Mouse (Mus musculus) megakaryocyte, embryonic 14.5 days (primary cell): ENCODE results near the gene Pilra. TPM values are rescaled to one million over a fixed set of nuclear protein-coding genes. Genes with fewer than 3 reads are reported as not detected.
A peak's percentile ranks its signal among the peaks of the same experiment; 100 is the strongest.

Experiments used
- H3K27me3 ChIP-seq: replicated peaks from 2 replicates; pipeline ENCODE3; 2012; ENCODE audit warnings: inconsistent platforms
- H3K36me3 ChIP-seq: replicated peaks from 2 replicates; pipeline ENCODE3; 2012; ENCODE audit warnings: low read length, inconsistent platforms, mixed read lengths
- H3K4me1 ChIP-seq: 2 replicates; pipeline ENCODE4 v1.6.1; 2012; ENCODE audit warnings: inconsistent platforms
- H3K4me3 ChIP-seq: replicated peaks from 2 replicates; pipeline ENCODE3; 2012; ENCODE audit warnings: moderate library complexity, mild to moderate bottlenecking, inconsistent platforms
- H3K9me3 ChIP-seq: 2 replicates; pipeline ENCODE4 v1.6.1; 2012; ENCODE audit warnings: inconsistent platforms
- FLI1 ChIP-seq: IDR thresholded peaks from 2 replicates; pipeline ENCODE4 v1.6.1; 2012; ENCODE audit warnings: low read length, inconsistent platforms, mixed read lengths
- GATA1 ChIP-seq: IDR thresholded peaks from 3 replicates; pipeline ENCODE4 v1.6.1; 2012; ENCODE audit warnings: mixed read lengths, low read length, inconsistent platforms, borderline replicate concordance
- polyA plus RNA-seq: library from polyadenylated mRNA; stranded (reverse); fragments of >175 nt; gene quantifications from 2 replicates; pipeline ENCODE4 v1.2.3, GENCODE M21; 2012; ENCODE audit warnings: low replicate concordance; ENCODE audit not compliant: insufficient read depth

Gene Pilra
- polyA plus RNA-seq, 1 experiment = 1.1 TPM

DNA sequence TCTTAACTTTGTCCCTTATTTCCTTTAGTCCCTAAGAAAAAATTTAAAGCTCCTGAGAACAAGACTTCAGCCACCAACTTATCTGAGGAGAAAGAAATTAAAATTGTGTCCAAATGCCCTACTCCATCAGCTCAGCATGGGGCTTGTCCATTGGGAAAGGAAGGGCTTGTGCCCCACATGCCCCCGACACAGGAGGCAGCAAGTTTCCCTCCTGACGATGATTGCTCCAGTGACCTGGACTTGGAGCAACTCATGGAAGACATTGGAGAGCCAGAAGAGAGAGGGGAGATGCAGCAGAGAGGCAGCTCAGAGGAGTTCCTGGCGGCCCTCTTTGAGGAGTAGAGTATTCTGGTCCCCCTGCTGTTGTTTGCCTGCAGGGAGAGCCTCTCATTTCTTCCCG is 14.0 kb downstream of the Pilra start:
- Histone ChIP-seq H3K27me3 (peaks cover 4% of the 10 kb centered on the region), H3K4me1 (peaks cover 7% of the 10 kb centered on the region; the same call in 1 of the 2 replicates)

DNA sequence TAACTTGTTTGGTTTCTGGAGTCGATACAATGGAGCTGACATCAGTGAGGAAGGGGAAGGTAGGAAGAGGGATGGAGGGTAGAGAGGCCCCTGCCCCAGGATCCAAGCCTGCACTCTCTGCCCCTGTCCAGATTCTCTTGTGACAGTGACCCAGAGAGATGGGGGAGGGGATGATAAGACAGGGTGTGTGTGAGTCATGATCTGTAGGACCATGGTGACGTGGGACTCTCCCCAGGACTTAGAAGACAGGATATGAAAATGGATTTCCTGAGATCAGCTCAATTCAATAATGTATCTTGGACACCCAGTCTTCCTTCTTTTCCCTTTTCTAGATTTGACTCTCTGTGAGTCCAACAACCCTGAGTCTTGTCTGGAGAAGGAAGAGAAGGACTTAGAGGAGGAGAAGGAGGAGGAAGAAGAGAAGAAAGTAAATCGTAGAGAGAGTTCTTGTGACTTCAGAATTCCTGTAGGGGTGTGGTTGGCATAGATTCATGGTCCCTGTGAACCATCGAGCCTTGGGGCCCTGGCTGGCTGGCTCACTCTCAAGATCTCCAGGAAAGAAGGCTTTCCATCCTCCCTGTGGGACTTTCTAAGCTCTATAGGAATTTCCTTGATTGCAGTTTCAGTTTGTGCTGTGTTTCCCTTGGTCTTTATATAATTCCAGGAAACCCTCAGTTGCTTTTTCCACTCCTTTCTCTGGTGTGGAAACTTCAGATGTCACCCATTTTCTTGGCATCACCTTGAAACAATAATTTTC is 18.4 kb downstream of the Pilra start:
- H3K4me1 ChIP-seq = peaks cover 4% of the 10 kb centered on the region; the same call in 1 of the 2 replicates
- TF ChIP-seq FLI1 (no peak), GATA1 (no peak)
- H3K27me3 ChIP-seq = peaks cover 2% of the 10 kb centered on the region
- H3K4me3 ChIP-seq = no peak overlapping the region
- H3K36me3 ChIP-seq = no peaks in the 10 kb centered on the region
- H3K9me3 ChIP-seq = 0 out of 2 replicates have a peak, but pooled peaks cover 5% of the 10 kb centered on the region

More for the DNA sequence above, 14.0 kb downstream of the Pilra start:
- Histone ChIP-seq H3K9me3 (no peaks in the 10 kb centered on the region), H3K4me3 (no peak overlapping the region), H3K36me3 (no peaks in the 10 kb centered on the region)
- no peak for TF ChIP-seq FLI1
- no peak for TF ChIP-seq GATA1

DNA sequence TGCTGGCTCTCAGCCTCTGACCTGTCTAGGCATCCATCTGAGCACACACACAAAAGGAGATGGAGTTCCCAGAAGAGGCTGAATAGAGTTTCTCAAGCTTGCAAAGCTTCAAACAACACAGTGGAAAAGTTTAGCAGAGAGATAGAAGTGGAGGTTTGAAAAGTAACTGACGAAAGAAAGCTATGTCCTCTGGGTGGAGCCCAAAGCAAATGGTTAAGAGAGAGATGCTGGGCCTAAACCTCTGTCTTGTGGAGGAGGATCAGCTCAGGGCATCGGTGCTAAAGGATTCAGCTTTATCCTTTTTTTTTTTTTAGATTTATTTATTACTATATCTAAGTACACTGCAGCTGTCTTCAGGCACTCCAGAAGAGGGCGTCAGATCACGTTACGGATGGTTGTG is 27.8 kb downstream of the Pilra start:
- Histone ChIP-seq H3K4me1 (no peaks in the 10 kb centered on the region), H3K27me3 (peaks cover 3% of the 10 kb centered on the region)
- no peak for TF ChIP-seq GATA1
- TF ChIP-seq FLI1 = no peak

DNA sequence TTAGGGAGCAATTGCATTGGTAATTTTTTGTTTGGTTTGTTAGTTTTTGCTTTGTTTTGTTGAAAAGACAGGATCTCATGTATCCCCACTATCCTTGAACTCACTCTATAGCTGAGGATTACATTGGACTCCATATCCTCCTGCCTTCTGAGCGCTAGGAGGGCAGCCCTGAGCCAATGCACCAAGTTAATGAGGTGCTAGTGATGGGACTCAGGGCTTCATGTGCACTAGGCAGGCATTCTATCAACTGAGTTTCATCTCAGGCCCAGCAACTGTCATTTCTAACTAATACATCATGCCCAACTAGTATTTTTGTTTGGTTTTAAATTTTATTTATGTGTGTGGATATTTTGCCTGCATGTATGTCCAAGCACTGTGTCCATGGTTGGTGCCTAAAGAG is 29.9 kb downstream of the Pilra start:
- Histone ChIP-seq H3K9me3 (no peaks in the 10 kb centered on the region), H3K4me1 (no peaks in the 10 kb centered on the region), H3K27me3 (peaks cover 5% of the 10 kb centered on the region), H3K4me3 (no peak overlapping the region), H3K36me3 (no peaks in the 10 kb centered on the region)
- no peak for TF ChIP-seq FLI1
- TF ChIP-seq GATA1 = no peak

More for the DNA sequence above, 27.8 kb downstream of the Pilra start:
- Histone ChIP-seq H3K9me3 (no peaks in the 10 kb centered on the region), H3K4me3 (no peak overlapping the region), H3K36me3 (no peaks in the 10 kb centered on the region)

DNA sequence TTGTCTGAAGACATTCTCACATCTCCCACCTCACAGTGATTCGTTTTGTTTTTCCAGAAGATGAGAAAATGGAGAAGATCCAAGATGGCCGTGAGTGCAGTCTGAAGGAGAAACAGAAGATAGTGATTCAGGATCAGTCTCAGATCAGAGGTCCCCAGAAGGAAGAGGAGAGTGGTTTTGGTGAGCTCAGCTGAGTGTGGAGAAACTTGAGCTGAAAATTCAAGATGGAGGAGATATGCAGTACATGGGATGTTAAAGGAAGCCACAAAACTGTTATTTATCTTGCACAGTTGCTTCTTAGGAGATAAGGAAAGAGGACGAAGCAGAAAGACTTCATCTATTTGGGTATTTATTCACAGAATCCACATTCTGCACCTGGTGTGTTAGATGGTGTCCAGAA is 35.2 kb downstream of the Pilra start:
- H3K36me3 ChIP-seq = no peaks in the 10 kb centered on the region
- H3K27me3 ChIP-seq = peaks cover 5% of the 10 kb centered on the region
- TF ChIP-seq GATA1 = no peak
- no peak for TF ChIP-seq FLI1
- peaks cover 10% of the 10 kb centered on the region; the same call in 1 of the 2 replicates for H3K4me1 ChIP-seq
- H3K4me3 ChIP-seq = no peak overlapping the region
- H3K9me3 ChIP-seq = no peaks in the 10 kb centered on the region

DNA sequence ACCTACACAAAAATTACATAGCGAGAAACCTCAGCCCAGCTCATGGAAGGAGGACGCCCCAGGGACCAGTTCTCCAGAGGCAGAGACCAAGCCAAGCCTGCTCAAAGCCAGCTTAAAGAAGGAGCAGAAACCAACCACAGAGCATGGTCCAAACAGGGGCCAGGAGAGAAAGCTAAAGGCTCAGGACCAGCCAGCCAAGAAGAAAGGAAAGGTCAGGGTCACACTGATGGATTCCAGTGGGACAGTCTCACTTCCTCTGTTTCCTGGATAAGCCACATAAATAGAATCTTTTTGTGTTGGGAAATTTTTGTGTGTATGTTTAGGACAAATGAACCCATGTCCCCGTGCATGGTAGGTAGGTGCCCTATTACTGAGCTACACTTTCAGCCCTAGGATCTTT is 39.5 kb downstream of the Pilra start:
- H3K4me1 ChIP-seq = peaks cover 10% of the 10 kb centered on the region; the same call in 1 of the 2 replicates
- H3K36me3 ChIP-seq = no peaks in the 10 kb centered on the region
- no peaks in the 10 kb centered on the region for H3K9me3 ChIP-seq
- no peak overlapping the region for H3K4me3 ChIP-seq
- H3K27me3 ChIP-seq = no peaks in the 10 kb centered on the region
- TF ChIP-seq GATA1 (no peak), FLI1 (no peak)

DNA sequence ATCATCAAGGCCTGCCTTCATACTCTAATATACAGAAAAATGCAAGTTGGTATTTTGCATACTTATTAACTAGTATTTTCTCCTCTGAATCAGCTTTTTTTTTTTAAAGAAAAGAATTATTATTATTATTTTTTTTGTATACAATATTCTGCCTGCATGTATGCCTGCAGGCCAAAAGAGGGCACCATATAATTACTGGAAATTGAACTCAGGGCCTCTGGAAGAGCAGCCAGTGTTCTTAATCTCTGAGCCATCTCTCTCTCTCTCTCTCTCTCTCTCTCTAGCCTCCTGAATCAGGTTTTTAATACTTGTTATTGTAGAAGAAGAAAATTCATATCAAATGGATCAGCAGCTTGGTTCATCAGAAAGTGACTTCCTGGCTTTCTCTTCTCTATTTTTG is 44.5 kb downstream of the Pilra start:
- TF ChIP-seq GATA1 = no peak
- TF ChIP-seq FLI1 = no peak

DNA sequence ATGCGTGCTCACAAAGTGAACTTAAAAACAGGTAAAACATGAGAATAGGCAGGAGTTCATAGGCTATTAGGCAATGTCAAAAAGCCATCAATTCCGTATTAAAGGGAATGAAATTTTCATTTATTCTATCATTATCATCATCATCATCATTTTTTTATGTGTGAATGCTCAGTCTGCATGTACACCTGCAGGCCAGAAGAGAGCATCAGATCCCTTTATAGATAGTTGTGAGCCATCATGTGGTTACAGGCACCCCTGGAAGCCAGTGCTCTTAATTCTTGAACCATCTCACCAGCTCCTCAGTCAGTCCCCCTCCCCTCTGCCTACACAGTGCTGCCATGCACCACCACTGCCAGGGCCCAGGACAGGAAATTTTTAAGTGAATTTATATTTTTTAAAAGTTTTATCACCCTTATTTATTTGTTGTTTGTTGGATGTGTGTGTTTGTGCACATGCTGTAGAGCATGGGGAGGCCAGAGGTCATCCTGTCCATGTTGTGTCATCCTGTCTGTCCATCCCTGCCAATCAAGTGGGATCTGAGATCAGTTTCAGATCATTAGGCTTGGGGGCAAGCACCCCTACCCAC is 47.0 kb downstream of the Pilra start:
- H3K4me1 ChIP-seq = peaks cover 21% of the 10 kb centered on the region
- peaks cover 11% of the 10 kb centered on the region for H3K36me3 ChIP-seq
- no peaks in the 10 kb centered on the region for H3K9me3 ChIP-seq
- no peak for TF ChIP-seq GATA1
- TF ChIP-seq FLI1 = no peak
- H3K27me3 ChIP-seq = no peaks in the 10 kb centered on the region
- H3K4me3 ChIP-seq = no peak overlapping the region

More for the DNA sequence above, 44.5 kb downstream of the Pilra start:
- Histone ChIP-seq H3K4me1 (peaks cover 10% of the 10 kb centered on the region), H3K9me3 (no peaks in the 10 kb centered on the region), H3K4me3 (no peak overlapping the region), H3K27me3 (no peaks in the 10 kb centered on the region), H3K36me3 (no peaks in the 10 kb centered on the region)

DNA sequence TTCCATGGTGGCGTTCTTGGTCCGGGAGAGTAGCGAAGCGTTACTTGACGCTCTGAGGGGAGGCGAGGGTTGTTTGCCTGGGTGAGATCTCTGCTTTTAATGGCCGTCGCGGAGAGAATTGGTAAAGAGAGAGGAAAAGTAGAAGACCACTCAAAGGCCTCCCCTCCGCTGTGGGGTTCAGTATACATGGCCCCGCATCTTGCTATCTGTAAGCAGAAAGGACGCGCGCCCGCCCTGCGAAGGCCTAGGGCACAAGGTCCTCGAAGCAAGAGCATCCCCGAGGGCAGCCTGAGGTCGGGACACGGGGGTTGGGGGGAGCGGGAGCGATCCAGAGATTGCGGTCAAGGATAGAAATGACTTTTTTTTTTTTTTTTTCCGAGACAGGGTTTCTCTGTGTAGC is 47.9 kb downstream of the Pilra start:
- Histone ChIP-seq H3K4me3 (peak overlapping the region; percentile 95), H3K27me3 (no peaks in the 10 kb centered on the region), H3K36me3 (peaks cover 19% of the 10 kb centered on the region), H3K4me1 (peaks cover 30% of the 10 kb centered on the region), H3K9me3 (no peaks in the 10 kb centered on the region)
- TF ChIP-seq FLI1 = no peak
- no peak for TF ChIP-seq GATA1

DNA sequence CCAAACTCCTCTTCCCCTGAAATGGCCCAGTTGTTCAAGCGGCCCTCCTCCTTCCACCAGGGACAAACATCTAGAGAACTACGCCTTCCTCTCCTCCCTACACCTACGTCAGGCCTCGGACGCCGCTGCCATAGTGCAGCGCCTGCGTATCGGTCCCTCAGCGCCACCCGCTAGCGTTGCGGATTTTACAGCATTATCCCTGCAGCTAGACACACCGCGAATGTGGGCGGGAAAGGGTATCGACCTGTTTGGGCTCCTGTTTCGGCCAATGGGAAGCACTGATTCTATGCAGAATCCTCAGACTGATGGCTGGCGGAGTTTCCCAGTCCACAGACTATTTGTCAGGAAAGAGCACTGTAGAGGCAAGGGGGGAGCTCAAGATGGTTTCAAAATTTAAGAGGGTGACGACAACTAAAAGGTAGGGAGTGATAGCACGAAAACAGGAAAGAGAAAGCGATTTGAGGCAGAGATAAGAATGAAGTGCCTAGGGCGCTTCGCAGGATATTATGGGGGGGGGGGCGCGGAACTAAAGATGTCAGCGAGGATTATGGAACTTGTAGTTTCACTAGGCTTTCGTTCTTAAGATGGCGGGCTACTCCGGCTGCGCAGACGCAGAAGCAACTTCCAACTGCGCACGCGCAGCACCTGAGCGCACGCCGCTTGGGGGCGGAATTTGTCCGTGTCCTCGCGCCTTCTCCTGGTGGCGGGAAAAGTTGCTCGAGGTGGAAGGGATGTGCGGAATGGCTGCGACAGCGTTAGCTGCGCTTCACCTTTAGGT is 48.7 kb downstream of the Pilra start, which contains the start of the genes Mepce and Zcwpw1:
TSS of gene Mepce (minus strand) at position 505 of the 778 bp plus-strand sequence.
TSS of gene Zcwpw1 (plus strand) at position 648 of the 778 bp plus-strand sequence.
- Histone ChIP-seq H3K9me3 (no peaks in the 10 kb centered on the region), H3K36me3 (peaks cover 28% of the 10 kb centered on the region), H3K4me3 (peak within 1 kb of the TSS; percentile 95), H3K4me1 (peaks cover 38% of the 10 kb centered on the region), H3K27me3 (no peaks in the 10 kb centered on the region)
- peak; percentile 48; the same call in 1 of the 3 replicates for TF ChIP-seq GATA1
- TF ChIP-seq FLI1 = no peak
